Mouse (Mus musculus) heart, postnatal 14 days (tissue): Measurements from ENCODE around the gene Gm49380. TPM values are rescaled to one million over a fixed set of nuclear protein-coding genes. Genes with fewer than 3 reads are reported as not detected.
"Not testable (repeated sequence)": the region's sequence is repeated elsewhere in the genome, so short reads cannot be mapped to it uniquely, and the experiment has no call there.

ENCODE experiments used
- DNase-seq, 2 experiments: peaks; one replicate each; pipeline ENCODE4 v3.0.0; 2021 to 2022
- intact Hi-C: fragments of 180-260 bp; cut with DNase I; formaldehyde crosslinking; loops from one replicate; pipeline ENCODE4 v1.15.1; 2025
- total RNA-seq, 2 experiments: library from RNA; stranded (reverse); gene quantifications; 2 replicates each; pipeline ENCODE4 v1.2.3; 2021

Gm49380 gene
- total RNA-seq, 2 experiments from 2014 or later, result 0.12 TPM; not detected in 1

- intact Hi-C loops, result loop anchor here (1.0 to 5.0 kb wide), 3 partner anchors 56 to 266 kb away; no protein-coding TSS in a partner anchor
- no peak for DNase-seq
Observed at GRCm38 (mm10) chr9:44126746-44127145, 13.4 kb upstream of the Gm49380 start.

GRCm38 (mm10) chr9:44125546-44126428 lies 12.5 kb upstream of the Gm49380 start:
- intact Hi-C loops, result loop anchor here (1.0 to 5.0 kb wide), 3 partner anchors 57 to 267 kb away; no protein-coding TSS in a partner anchor
- DNase-seq, result peak; percentile 85 to 91

DNA sequence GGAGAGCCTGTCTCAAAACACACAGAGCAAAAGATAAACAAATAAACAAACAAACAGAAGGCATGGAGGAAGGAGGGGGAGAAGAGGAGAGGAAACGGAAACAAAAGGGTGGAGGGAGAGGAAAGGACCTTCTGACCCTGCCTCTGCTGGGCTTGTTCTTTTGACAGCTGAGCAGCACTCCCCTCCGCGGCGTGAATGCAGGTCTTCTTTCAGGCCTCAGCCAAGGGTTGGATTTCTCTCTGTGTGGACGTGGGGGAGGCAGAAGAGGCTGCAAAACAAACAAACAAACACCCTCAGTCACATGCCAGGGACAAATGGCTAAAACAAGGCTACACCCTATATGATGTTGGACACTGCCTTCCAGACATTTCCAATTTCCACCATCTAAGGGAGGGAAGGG lies 11.7 kb upstream of the Gm49380 start:
- intact Hi-C loops, result loop anchor here (5.0 kb wide), 2 partner anchors 57 to 267 kb away; no protein-coding TSS in a partner anchor
- no peak for DNase-seq

DNA sequence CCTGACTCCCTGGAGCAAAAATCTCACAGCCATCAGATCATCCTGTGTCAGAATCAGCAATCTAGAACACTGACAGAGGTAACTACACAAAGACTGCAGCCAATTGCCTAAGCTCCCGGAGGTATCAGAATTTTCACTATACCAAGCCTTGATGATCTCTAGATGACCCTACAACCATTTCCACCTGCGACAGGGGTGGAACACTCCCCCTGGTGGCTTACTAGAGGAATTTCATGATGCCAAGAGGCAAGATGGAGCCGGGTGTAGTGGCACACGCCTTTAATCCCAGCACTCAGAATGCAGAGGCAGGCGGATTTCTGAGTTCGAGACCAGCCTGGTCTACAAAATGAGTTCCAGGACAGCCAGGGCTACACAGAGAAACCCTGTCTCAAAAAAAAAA lies 11.0 kb upstream of the Gm49380 start:
- intact Hi-C loops, result loop anchor here (5.0 kb wide), 1 partner anchor 137 kb away; no protein-coding TSS in a partner anchor
- DNase-seq, result no peak

DNA sequence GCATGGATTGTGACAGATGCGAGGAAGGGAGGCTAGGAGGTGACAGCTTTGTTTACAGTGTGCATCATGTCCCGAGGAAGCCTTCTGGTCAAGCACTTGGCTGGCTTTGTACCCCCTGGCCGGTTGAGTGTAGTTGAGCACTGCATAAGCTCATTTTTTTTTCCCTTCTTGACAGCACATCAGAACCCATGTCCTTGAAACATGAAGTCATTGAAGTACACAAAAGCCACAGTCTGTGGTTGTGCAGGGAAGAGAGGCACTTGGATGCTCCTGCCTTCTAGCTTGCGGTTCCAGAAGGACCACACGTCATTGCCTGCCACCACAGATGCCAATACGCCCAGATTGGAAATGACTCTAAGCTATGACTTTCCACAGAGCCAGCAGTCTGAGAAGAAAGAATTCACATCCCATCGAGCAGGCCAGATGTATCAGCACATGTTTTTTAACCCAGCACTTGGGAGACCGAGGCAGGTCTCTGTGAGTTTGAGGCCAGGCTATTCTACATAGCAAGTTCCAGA lies 6.7 kb upstream of the Gm49380 start:
- no peak for DNase-seq
- intact Hi-C loops, result loop anchor here (5.0 kb wide), 1 partner anchor 133 kb away; no protein-coding TSS in a partner anchor

GRCm38 (mm10) chr9:44119011-44119410 lies 5.7 kb upstream of the Gm49380 start:
- DNase-seq, result no peak
- intact Hi-C loops, result no loop called here

DNA sequence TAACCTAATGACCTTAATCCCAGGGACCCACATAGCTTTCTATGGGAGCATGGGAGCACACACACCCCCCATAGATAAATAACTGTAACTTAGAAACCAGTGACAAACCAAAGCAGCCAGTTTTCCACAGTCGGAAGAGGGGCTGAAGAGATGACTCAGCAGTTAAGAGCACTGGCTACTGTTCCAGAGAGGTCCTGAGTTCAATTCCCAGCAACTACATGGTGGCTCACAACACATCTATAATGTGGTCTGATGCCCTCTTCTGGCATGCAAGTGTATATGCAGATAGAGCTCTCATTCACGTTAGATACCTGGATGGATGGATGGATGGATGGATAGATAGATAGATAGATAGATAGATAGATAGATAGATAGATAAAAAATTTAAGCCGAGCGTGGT lies 2.9 kb upstream of the Gm49380 start:
- intact Hi-C loops, result no loop called here
- DNase-seq, result no peak

DNA sequence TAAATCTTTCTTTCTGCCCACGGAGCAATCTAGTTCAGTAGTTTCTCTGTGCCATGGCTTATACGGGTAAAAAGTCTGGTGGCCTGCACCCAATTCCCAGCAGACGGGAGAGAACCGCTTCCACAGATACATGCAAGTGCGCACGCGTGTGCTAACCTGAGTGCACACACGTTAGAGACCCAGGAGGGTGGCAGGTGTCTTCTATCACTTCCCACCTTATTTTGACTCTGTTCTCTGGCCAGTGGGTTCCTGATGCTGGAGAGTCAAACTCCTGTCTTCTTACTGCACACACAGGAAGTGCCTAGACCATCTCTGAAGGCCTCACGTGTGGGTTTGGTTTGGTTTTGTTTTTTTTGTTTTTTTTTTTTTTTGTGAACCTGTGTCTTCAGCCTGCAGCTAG lies 2.3 kb upstream of the Gm49380 start:
- intact Hi-C loops, result no loop called here
- DNase-seq, result no peak

DNA sequence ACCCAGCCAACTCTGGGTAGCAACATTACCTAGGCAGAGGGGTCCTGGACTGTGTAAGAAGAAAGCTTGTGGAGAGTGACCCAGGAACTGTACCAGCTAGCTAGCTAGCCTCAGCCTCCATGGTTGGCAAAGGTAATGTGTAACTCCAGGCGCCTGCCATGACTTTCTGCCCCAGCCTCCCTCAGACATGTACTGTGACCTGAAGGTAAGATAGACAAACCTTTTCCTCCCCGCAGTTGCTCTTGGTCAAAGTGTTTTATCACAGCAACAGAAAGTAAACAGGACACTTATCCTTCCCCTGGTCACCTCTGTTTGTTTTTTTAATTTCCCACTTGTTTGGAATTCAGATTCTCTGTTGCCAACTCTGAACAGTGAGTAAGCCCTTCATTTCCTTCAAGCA lies 1.2 kb upstream of the Gm49380 start:
- intact Hi-C loops, result no loop called here

GRCm38 (mm10) chr9:44111909-44112308 lies 1.4 kb downstream of the Gm49380 start:
- DNase-seq, intact Hi-C loops: not testable (repeated sequence)

More for the DNA sequence above, 1.2 kb upstream of the Gm49380 start:
- DNase-seq, result no peak

- peak; percentile 74 to 85 for DNase-seq
- intact Hi-C loops, result loop anchor here (5.0 kb wide), 2 partner anchors 42 to 127 kb away; partner anchors contain the start of gene Usp2
Observed at GRCm38 (mm10) chr9:44109360-44110095, 3.8 kb downstream of the Gm49380 start.

- intact Hi-C loops, result loop anchor here (5.0 kb wide), 2 partner anchors 41 to 126 kb away; partner anchors contain the start of gene Usp2
- DNase-seq, result no peak
Observed at GRCm38 (mm10) chr9:44108269-44109055, 4.8 kb downstream of the Gm49380 start.

DNA sequence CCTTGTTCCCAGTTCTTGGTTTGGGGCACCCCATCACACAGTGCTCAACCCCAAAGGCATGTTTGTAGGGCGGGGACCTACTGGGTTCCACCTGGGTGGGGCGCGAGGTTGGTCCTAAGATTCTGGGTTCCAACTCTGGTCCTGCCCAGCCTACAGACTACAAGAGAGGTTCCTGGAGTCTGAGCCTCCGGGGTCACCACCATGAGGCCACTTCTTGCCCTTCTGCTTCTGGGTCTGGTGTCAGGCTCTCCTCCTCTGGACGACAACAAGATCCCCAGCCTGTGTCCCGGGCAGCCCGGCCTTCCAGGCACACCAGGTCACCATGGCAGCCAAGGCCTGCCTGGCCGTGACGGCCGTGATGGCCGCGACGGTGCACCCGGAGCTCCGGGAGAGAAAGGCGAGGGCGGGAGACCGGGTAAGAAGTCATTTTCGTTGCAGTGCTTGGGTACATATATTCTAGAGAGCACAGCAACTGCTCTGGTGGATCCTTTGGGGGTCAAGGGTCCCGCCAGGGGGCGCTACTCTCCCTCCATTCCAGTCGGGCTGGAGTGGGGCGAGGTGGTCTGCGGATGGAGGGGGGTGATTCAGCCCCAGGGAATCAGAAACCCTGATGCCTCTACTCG lies 5.6 kb downstream of the Gm49380 start:
- intact Hi-C loops, result loop anchor here (5.0 kb wide), 2 partner anchors 40 to 125 kb away; partner anchors contain the start of gene Usp2
- DNase-seq, result peak; percentile 66 to 71

GRCm38 (mm10) chr9:44107110-44107509 lies 6.2 kb downstream of the Gm49380 start, which contains the start of gene C1qtnf5:
TSS of gene C1qtnf5 (plus strand) at chr9:44107245.
- DNase-seq, result peak; percentile 91
- intact Hi-C loops, result loop anchor here (5.0 kb wide), 2 partner anchors 40 to 125 kb away; partner anchors contain the start of gene Usp2

DNA sequence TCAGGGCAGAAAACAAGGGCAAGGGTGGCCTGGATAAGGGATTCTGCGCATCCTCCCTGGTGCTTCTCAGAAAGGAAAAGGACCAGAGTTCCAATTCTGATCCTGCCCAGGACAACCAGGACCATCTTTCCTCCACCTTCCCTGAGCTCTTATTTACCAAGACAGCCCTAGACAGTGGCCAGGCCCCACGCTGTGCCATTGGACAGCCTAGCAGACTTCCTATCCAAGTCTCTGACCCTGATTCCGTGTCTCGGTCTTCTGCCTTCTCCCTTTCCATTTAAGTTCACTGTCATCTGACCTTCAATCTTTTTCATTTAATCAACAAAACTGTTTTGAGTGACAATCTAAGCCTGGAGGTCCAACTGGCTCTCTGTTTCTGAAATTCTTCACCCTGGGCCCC lies 6.7 kb downstream of the Gm49380 start:
- intact Hi-C loops, result loop anchor here (5.0 kb wide), 2 partner anchors 39 to 124 kb away; partner anchors contain the start of gene Usp2
- no peak for DNase-seq

- no peak for DNase-seq
- intact Hi-C loops, result loop anchor here (5.0 kb wide), 2 partner anchors 39 to 124 kb away; partner anchors contain the start of gene Usp2
Observed at GRCm38 (mm10) chr9:44106182-44106581, 7.1 kb downstream of the Gm49380 start.

- intact Hi-C loops, result loop anchor here (5.0 kb wide), 2 partner anchors 38 to 123 kb away; partner anchors contain the start of gene Usp2
- DNase-seq, result no peak
Observed at GRCm38 (mm10) chr9:44105781-44106180, 7.5 kb downstream of the Gm49380 start.

DNA sequence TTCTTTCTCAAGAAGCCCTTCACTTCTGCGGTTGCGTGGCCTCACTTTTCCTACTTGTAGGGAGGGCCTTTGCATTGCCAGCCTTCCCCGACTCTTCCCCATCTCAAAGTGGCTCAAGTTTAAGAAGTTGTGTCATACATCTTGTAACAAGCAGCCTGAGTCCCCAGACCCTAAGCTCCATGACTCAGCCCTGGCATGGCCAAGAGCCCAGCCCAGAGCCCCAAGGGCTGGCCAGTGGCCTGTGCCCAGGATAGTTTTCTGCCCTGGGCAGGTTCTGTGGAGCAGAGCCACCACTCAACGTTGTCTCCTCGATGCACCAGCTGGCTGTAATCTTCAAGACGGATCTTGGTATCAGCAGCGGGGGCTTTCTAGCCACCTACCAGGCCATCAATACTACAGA lies 8.4 kb downstream of the Gm49380 start:
- intact Hi-C loops, result loop anchor here (5.0 kb wide), 2 partner anchors 38 to 123 kb away; partner anchors contain the start of gene Usp2

DNA sequence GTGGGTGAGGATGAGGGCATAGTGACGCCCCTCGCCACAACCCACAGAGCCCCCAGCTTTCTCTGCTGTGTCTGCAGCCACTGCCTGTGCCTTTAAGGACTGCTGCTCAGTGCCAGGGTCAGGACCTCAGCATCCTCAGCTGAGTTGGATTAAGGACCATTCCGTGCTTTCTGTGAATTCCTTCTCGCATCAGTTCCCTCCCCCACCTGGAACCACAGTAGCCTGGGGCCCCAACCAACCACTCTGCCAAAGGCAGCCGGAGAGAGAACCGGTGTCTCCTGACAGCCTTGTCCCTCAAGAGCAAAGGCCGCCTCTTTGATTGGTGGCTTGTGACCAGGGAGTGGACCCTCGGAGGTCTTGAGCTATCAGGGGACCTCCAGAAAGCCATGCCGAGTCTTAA lies 11.8 kb downstream of the Gm49380 start, which contains the start of gene Mfrp:
Gene Mfrp, plus strand, starts transcription at position 240 of the 400 bp plus-strand sequence.
- no peak for DNase-seq
- intact Hi-C loops, result no loop called here

More for the DNA sequence above, 8.4 kb downstream of the Gm49380 start:
- no peak for DNase-seq
